Mouse (Mus musculus) G1E (cell line): Measurements from ENCODE around the gene Ralgapa2. TPM values are rescaled to one million over a fixed set of nuclear protein-coding genes. Genes with fewer than 3 reads are reported as not detected.

Experiments
- ATAC-seq: 2 replicates; pipeline ENCODE4 v1.8.0; 2016; ENCODE audit warnings: mild to moderate bottlenecking; ENCODE audit not compliant: insufficient number of reproducible peaks, poor library complexity, low FRiP score, severe bottlenecking; ENCODE audit errors: extremely low read depth
- DNase-seq: peaks from one replicate; pipeline ENCODE4 v3.0.0; 2012; ENCODE audit warnings: low spot score
- H3K27me3 ChIP-seq: 2 replicates; pipeline ENCODE4 v1.6.1; 2012; ENCODE audit warnings: mild to moderate bottlenecking, low read length, inconsistent platforms; ENCODE audit not compliant: insufficient read depth
- H3K36me3 ChIP-seq: replicated peaks from 2 replicates; pipeline ENCODE3; 2012; ENCODE audit warnings: mild to moderate bottlenecking, inconsistent platforms
- H3K4me1 ChIP-seq: 2 replicates; pipeline ENCODE4 v1.6.1; 2012; ENCODE audit warnings: low read depth, low read length, inconsistent platforms, mixed read lengths; ENCODE audit not compliant: insufficient read depth
- H3K4me3 ChIP-seq: 2 replicates; pipeline ENCODE4 v1.5.1; 2012; ENCODE audit warnings: low read depth, mild to moderate bottlenecking, inconsistent platforms, low read length, moderate library complexity, mixed read lengths
- H3K9me3 ChIP-seq: replicated peaks from 2 replicates; pipeline ENCODE4 v1.6.1; 2012; ENCODE audit warnings: inconsistent platforms
- CTCF ChIP-seq: IDR thresholded peaks from 2 replicates; pipeline ENCODE4 v1.5.1; 2012; ENCODE audit warnings: low read depth, low read length, inconsistent platforms, mixed read lengths
- GATA1 ChIP-seq: IDR thresholded peaks from 2 replicates; pipeline ENCODE4 v1.6.1; 2012; ENCODE audit warnings: borderline replicate concordance, low read length, inconsistent platforms, mixed read lengths
- GATA2 ChIP-seq: IDR thresholded peaks from 2 replicates; pipeline ENCODE4 v1.6.1; 2012; ENCODE audit warnings: low read depth, low read length, inconsistent platforms, borderline replicate concordance
- POLR2AphosphoS5 ChIP-seq: IDR thresholded peaks from 2 replicates; pipeline ENCODE4 v1.6.1; 2012; ENCODE audit warnings: low read depth, low read length, inconsistent platforms; ENCODE audit not compliant: insufficient replicate concordance
- TAL1 ChIP-seq: conservative IDR thresholded peaks from 2 replicates; pipeline ENCODE4 v1.6.1; 2012; ENCODE audit warnings: low read depth, low read length, inconsistent platforms, mixed read lengths
- polyA plus RNA-seq: library from polyadenylated mRNA; stranded (reverse); fragments of >175 nt; gene quantifications from 2 replicates; pipeline ENCODE4 v1.2.3, GENCODE M21; 2012
- total RNA-seq, 2 experiments: library from RNA; stranded (forward) in 1 of 2; stranded (reverse) in 1 of 2; fragments of 200-1000 nt in 1 of 2; fragments of >200 nt in 1 of 2; fragmentation: Nextera tagmentation in 1 of 2; gene quantifications; 2 replicates each; pipeline ENCODE4 v1.2.3; 2014 to 2017

The Ralgapa2 gene
- total and polyA plus RNA-seq, 3 experiments = 8.2 to 25.2 (median 16.2) TPM

DNA sequence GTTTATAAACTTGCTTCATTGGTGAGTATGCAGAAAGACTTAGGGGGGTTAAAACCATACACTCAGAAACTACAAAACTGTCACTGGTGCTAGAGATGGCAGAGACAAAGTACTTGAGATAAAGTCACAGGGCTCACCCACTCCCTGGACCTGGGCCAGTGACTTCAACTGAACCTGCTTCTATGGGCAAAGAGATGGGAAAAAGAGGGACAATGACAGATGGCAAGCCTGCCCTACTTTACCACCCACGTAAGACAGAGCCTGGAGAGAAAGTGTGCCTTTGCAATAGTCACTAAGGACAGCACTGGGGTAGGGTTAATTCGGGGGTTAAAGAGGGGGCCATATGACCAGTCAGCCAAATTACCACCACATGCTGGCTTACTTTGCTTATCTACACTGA, 148.7 kb downstream of the Ralgapa2 start:
- no peak for TF ChIP-seq CTCF
- TF ChIP-seq GATA1 = no peak
- no peak for TF ChIP-seq GATA2
- TF ChIP-seq TAL1 = no peak
- TF ChIP-seq POLR2AphosphoS5 = no peak
- peaks cover 4% of the 10 kb centered on the region; the same call in 1 of the 2 replicates for H3K4me1 ChIP-seq
- no peaks in the 10 kb centered on the region for H3K27me3 ChIP-seq
- no peak for ATAC-seq
- no peak overlapping the region for H3K4me3 ChIP-seq
- DNase-seq = no peak
- H3K36me3 ChIP-seq = peaks cover 36% of the 10 kb centered on the region
- H3K9me3 ChIP-seq = no peaks in the 10 kb centered on the region

DNA sequence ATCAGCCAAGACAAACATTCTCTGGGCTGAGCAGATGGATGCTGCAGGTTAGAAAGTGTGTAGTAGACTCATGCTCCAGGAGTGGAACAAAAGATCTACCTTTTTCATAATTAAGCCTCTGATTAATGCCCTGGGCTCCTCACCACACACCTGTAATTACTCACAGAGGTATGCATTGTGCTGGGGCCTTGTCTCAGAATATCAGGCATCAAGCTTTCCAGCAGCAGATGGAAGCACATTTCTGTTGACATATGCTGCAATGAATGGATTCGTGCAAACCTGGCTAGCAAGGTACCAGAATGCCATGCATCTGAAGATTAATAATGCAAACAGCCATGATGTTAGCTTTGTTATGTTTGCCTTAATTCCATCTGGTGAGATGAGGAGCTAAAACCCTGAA, 149.2 kb downstream of the Ralgapa2 start:
- Histone ChIP-seq H3K4me1 (peaks cover 5% of the 10 kb centered on the region; the same call in 1 of the 2 replicates), H3K4me3 (no peak overlapping the region), H3K27me3 (no peaks in the 10 kb centered on the region), H3K36me3 (peaks cover 36% of the 10 kb centered on the region), H3K9me3 (no peaks in the 10 kb centered on the region)
- no peak for DNase-seq
- no peak for ATAC-seq
- no peak for TF ChIP-seq TAL1
- no peak for TF ChIP-seq GATA2
- TF ChIP-seq GATA1 = no peak
- TF ChIP-seq POLR2AphosphoS5 = no peak
- TF ChIP-seq CTCF = no peak

DNA sequence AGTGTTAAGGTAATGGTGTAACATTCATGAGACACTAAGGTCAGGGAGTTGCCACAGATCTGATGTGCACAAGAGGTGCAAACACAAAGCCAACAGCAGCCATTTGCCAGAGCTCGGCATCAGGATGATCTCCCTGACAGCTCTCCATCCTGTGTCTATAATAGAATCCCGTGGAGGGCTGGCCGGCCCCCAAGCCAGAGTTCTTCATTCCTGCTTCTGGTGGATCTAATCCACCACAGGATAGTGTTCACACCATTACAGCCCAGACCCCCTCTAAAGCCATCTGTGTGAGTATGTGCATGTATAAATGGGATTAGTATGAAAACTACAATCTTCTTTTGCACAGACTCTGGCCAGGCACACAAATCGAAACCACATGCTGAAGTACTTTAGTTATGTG, 150.2 kb downstream of the Ralgapa2 start:
- H3K4me3 ChIP-seq = no peak overlapping the region
- no peaks in the 10 kb centered on the region for H3K9me3 ChIP-seq
- no peaks in the 10 kb centered on the region for H3K27me3 ChIP-seq
- ATAC-seq (no peak), DNase-seq (no peak)
- H3K4me1 ChIP-seq = peaks cover 5% of the 10 kb centered on the region; the same call in 1 of the 2 replicates
- H3K36me3 ChIP-seq = peaks cover 37% of the 10 kb centered on the region
- no peak for TF ChIP-seq TAL1
- no peak for TF ChIP-seq POLR2AphosphoS5
- TF ChIP-seq GATA2 = no peak

DNA sequence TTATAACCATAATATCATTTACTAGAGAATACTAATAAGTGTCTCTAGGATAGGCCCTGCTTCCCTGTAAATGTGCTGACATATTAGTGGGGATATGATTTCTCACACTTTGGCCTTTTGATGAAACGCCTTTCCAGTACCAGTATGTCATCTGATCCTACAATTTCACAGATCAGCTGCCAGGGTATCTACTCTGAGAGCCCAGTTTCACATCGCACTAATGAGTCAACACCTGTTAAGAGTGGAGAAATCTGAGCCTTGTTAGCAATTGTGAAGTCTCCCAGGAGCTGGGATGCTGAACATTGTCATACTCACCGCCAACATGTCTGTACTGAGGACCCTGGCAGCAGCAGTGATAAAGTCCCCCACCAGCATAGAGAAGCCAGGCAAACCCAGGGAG, 151.1 kb downstream of the Ralgapa2 start:
- Histone ChIP-seq H3K36me3 (peaks cover 35% of the 10 kb centered on the region), H3K4me3 (no peak overlapping the region)

DNA sequence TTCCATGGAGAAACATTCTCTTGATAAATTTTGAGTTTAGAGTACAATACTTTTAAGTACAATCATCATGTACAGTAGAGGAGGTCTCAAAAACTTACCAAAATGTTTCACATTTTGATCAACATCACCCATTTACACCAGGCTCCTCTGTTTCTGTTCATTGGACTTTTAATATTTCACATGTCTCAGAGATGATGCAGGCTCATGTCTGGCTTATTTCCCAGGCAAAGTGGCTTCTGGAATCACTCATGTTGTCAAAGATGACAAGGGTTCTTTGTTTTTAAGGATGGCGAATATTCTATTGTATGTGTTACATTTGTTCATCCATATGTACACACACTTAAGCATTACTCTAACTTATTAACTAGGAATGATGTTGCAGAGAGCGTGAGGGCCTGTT, 152.5 kb downstream of the Ralgapa2 start:
- Histone ChIP-seq H3K9me3 (no peaks in the 10 kb centered on the region), H3K4me3 (no peak overlapping the region), H3K27me3 (no peaks in the 10 kb centered on the region), H3K36me3 (peaks cover 32% of the 10 kb centered on the region), H3K4me1 (peaks cover 5% of the 10 kb centered on the region; the same call in 1 of the 2 replicates)
- ATAC-seq = no peak
- TF ChIP-seq CTCF (no peak), GATA1 (no peak), TAL1 (no peak), POLR2AphosphoS5 (no peak), GATA2 (no peak)
- no peak for DNase-seq

More for the DNA sequence above, 151.1 kb downstream of the Ralgapa2 start:
- Histone ChIP-seq H3K9me3 (no peaks in the 10 kb centered on the region), H3K4me1 (peaks cover 5% of the 10 kb centered on the region; the same call in 1 of the 2 replicates), H3K27me3 (no peaks in the 10 kb centered on the region)
- DNase-seq (no peak), ATAC-seq (no peak)
- TF ChIP-seq GATA2 (no peak), POLR2AphosphoS5 (no peak), GATA1 (no peak), CTCF (no peak), TAL1 (no peak)

DNA sequence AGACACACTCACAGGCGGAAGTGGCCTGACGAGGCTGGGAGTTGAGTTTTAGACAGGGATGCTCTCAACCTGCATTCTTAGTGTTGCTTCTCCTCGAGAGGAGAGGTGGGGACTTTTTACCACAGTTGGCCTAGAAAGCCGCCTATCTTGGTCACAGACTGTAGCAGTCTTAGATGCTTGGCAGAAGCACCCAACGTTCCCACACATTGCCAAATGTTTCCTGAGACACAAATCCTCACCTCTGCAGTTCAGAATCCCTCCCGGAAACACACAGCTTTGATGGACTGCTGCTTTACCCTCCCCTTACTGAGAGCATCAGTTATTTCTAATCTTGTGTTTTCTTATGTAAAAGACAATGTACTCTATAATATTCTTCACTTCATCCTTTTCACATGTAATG, 155.6 kb downstream of the Ralgapa2 start:
- TF ChIP-seq GATA1 (no peak), POLR2AphosphoS5 (no peak), TAL1 (no peak), CTCF (no peak), GATA2 (no peak)
- no peaks in the 10 kb centered on the region for H3K27me3 ChIP-seq
- DNase-seq = no peak
- H3K4me3 ChIP-seq = no peak overlapping the region
- no peaks in the 10 kb centered on the region for H3K9me3 ChIP-seq
- no peak for ATAC-seq
- peaks cover 5% of the 10 kb centered on the region; the same call in 1 of the 2 replicates for H3K4me1 ChIP-seq
- peaks cover 33% of the 10 kb centered on the region for H3K36me3 ChIP-seq

DNA sequence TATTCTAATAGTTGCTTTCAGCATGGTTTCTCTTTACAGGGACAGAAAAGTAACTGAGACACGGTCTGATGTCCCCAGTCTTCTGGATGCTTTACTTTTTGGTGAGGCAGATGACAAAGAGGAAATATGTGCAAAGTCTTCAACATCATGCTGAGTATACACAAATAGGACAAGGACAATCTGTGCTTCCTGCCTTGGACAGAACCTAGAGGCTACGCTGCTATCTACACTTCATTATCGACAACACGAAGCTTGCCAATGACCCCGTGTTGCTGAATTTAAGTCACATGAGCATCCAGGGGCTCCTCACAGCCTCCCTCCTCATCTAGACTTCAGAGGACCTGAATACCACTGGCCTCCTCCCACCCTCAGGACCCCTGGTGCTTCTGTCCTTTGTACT, 161.9 kb downstream of the Ralgapa2 start:
- Histone ChIP-seq H3K4me1 (no peaks in the 10 kb centered on the region), H3K27me3 (no peaks in the 10 kb centered on the region), H3K4me3 (no peak overlapping the region), H3K36me3 (peaks cover 50% of the 10 kb centered on the region), H3K9me3 (no peaks in the 10 kb centered on the region)
- DNase-seq = no peak
- TF ChIP-seq CTCF = no peak
- no peak for ATAC-seq
